Mouse (Mus musculus) activated CD4-positive, CD25-positive, alpha-beta regulatory T cell, adult 4 months (primary cell): ENCODE measurements around the gene Pradc1. TPM values are rescaled to one million over a fixed set of nuclear protein-coding genes. Genes with fewer than 3 reads are reported as not detected.

ENCODE experiments used
- ATAC-seq: one replicate; pipeline ENCODE4 v1.8.0; 2017
- polyA plus RNA-seq, 2 experiments: library from polyadenylated mRNA; unstranded; fragments of 100-300 nt; shearing (Covaris generic); gene quantifications; one replicate each; pipeline ENCODE4 v1.2.1; 2017

The Pradc1 gene
- polyA plus RNA-seq, result 10 to 100 TPM; 17.9 to 24.1 TPM

- ATAC-seq, result peak; percentile 51
These were observed at the start of gene Pradc1 for GRCm38 (mm10) chr6:85451664-85452410. Pradc1 (minus strand) TSS chr6:85451970.

DNA sequence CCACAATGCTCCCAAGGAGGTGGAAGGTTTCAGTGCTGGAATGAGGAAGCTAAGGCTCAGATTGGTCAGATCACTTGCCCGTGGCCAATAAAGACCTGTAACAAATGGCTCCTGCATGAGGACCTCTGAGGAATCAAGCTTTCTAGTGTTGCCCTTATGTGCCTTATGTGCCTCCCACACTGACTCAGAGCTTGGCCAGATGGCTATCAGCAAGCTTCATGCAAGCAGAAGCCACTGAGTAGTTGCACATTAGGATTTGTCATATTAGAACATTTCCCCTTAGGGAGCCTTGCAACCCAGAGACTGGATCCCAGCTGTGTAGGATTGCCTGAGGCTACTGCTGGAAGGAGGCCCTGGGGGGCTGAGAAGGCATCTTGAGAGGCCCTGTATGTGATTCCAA lies 48.6 kb upstream of the Pradc1 start:
- no peak for ATAC-seq

- ATAC-seq, result no peak
These were observed 46.4 kb upstream of the Pradc1 start for GRCm38 (mm10) chr6:85498147-85498546.

GRCm38 (mm10) chr6:85496976-85497375 lies 45.2 kb upstream of the Pradc1 start:
- no peak for ATAC-seq

- ATAC-seq, result no peak
These were observed 39.8 kb upstream of the Pradc1 start for GRCm38 (mm10) chr6:85491606-85492005.

DNA sequence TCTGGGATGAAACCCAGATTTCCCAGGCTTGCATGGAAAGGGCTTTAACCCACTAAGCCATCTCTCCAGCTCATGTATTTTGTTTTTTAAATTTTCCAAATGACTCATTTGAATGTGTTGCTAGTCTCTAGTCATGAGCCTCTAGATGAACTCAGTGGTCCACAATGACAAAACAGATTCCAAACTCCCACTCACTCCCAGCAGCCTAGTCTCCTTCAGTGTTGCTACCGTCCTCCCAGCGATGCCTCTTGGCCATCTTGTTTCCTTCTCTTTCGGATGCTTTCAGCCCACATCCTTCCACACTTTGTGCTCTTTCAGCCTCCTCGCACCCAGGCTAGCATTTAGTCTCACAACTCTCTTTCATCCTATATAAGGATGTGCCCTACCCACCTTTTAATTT lies 38.5 kb upstream of the Pradc1 start:
- ATAC-seq, result no peak

- no peak for ATAC-seq
These were observed 37.9 kb upstream of the Pradc1 start for GRCm38 (mm10) chr6:85489717-85490116.

DNA sequence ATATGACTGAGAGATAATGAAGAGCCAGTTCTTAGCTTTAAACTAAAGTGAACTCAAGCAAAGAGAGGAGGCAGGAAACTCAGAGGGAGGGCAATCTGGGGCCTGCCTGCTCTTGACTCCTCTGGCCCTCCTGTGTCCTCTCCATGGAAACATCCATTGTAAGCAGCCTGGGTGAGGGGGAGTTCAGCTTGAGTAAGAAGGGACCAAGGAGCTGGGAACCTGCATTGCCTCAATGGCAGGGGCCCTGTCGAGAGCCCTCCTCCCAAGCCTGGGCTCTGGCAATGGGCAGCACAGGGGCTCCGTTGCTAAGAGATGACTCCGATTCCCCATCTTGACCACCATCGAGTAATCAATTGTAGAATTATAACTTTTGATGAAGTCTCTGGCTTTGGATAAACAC lies 36.7 kb upstream of the Pradc1 start:
- ATAC-seq, result no peak

- no peak for ATAC-seq
These were observed 34.0 kb upstream of the Pradc1 start for GRCm38 (mm10) chr6:85485738-85486137.

- peak; percentile 43 for ATAC-seq
These were observed 32.3 kb upstream of the Pradc1 start for GRCm38 (mm10) chr6:85483843-85484721.

GRCm38 (mm10) chr6:85480685-85481084 lies 28.9 kb upstream of the Pradc1 start:
- ATAC-seq, result no peak

DNA sequence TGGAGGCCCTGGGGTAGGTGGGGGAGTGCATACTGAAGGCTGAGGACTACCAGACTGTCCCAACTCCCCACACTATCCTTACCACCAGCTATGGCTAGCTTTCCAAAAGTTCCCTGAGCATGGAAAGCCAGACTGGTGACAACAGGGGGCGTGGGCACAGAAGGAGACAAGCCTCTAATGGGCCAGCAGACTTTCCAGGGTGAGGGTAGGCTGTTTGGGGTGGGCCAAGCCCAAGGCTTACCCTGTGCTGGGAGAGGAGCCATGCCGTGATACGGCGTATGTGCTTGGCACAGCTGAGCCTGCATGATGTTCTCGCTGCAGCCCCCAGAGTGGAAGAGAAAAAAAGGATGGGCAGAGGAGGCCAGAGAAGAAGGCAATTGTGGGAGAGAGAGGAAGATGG lies 28.2 kb upstream of the Pradc1 start:
- no peak for ATAC-seq

DNA sequence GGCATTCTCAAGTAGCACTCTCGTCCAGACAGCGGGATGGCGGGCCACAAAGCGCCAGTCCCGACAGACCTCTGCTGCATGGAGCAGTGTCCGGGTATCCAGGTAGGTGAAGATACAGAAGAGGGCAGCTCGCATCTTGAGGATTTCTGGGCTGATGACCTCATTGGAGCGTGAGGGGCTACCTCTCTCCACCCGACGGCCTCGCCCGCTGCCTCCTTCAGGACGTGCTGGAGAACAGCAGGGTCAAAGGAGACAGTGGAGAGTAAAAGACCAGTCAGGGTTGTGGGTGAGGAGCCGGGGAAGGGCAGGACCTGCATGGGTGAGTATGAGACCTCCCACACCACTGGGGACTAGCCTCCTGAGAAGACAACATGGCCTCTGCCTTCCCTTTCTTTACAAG lies 26.6 kb upstream of the Pradc1 start:
- ATAC-seq, result no peak

GRCm38 (mm10) chr6:85477366-85477917 lies 25.7 kb upstream of the Pradc1 start:
- no peak for ATAC-seq

DNA sequence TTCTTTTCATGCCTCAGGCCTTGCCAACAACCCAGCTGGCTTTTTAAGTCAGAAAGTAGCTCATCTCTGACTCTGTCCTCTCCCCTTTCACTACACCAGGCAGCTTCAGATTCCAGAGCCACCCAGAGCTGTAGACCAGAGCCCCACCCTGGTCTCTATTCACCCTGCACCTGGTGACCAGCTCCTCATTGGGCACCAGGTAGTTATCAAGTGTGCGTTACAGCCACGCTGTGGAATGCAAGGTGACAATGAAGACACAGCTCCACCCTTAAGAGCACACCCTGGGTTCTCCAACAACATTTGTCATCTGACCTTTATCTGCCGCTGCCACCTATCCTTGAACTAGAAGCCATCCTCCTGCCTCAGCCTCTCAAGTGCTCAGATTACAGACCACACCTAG lies 23.8 kb upstream of the Pradc1 start:
- ATAC-seq, result no peak

DNA sequence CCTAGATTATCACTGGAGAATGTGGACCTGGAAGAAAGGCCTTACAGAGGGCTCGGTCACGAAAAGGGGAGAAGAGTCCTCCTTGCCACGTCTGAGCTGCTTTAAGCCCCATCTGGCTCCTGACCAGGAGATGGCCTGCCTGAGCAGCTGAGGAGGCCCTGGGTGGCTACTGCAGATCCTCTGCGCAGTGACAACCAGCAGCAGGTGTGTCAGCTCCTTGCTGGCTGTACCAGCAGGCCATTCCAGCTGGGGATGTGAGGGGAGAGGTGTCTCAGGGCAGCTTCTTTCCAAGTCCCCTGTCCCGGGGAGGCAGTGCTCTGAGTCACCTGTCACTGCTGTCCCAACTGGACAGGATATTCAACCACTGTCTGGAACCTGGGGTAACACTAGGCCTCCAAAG lies 20.8 kb upstream of the Pradc1 start:
- ATAC-seq, result no peak

- ATAC-seq, result no peak
These were observed 20.2 kb upstream of the Pradc1 start for GRCm38 (mm10) chr6:85471962-85472361.

DNA sequence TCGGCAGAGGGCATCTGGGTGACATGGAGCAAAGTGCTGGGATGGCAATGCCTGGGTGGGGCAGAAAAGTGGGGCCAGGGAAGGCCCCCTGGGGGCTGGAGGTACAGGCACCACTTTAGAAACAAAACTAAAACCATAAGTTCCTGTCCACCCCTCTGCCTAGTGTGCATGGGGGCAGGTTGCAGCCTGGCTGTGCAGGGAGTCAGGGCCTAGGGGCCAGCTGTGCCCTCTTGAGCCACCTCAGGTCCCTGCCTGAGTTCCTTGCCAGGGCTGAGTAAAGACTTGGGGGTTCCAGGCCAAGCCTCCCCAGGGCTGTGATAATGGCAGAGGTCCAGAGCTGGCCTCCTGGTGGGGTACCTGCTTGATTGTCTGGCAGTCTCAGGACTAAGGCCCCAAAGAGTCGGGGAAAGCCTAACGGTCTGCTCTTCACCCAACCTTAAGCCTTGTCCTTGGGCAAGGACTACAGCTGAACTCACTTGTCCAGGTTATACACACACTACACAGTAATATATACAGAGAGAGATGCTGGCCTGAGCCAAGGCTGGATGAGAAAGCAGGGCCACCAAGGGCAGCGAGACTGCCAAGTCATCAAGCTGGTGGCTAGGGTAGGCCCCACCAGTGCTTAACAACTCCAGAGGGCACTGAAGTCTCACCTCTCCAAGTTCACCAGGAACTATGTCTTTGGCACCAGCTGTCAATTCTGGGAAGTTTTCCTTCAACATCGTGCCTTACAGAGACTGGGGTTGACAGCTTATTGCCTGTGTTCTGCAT lies 18.1 kb upstream of the Pradc1 start:
- ATAC-seq, result no peak

DNA sequence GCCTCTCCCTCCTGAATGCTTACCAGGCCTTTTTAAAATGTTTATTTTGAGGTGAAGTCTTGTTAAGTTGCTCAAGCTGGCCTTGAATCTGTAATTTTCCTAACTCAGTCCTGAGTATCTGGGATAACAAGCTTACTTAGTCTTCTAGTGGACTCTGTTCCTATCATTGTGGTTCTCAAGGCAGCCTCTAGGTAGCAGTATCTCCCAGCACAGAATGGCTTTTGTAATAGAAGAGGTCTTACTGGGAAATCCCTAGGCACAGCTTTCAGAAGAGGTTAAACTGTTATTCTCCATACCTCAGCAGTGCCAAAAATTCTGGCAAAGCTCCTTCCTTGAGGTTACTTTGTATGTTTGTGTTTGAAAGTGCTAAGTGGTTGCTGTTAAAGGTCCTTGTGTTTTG lies 13.6 kb upstream of the Pradc1 start:
- no peak for ATAC-seq

DNA sequence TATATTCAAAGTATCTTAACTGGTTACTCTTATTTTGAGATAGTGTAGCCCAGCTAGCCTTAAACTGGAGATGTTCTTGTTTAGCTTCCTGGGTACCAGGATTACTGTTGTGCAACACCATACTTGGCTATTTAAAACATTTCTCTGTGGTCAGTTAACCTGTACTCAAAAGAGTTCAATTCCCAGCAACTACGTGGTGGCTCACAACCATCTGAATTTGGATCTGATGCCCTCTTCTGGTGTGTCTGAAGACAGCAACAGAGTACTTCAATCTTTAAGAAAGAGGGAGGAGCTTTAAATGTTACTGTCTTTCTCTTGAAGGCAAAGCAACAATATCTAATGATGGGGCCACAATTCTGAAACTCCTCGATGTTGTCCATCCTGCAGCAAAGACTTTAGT lies 7.9 kb upstream of the Pradc1 start:
- ATAC-seq, result no peak

- no peak for ATAC-seq
These were observed 1.0 kb upstream of the Pradc1 start for GRCm38 (mm10) chr6:85452816-85453215.

- ATAC-seq, result no peak
These were observed 568 bp upstream of the Pradc1 start for GRCm38 (mm10) chr6:85452411-85452665.
